Mouse (Mus musculus): ENCODE results near the gene Ubr2. TPM values are rescaled to one million over a fixed set of nuclear protein-coding genes. Genes with fewer than 3 reads are reported as not detected.

Gene Ubr2
- total RNA-seq (2014; rRNA removed) = 22.0 and 23.1 TPM in 2 replicates
- 4.3 and 7.8 TPM in 2 replicates for polyA plus RNA-seq (2015; fragmentation: Nextera tagmentation; extraction: Ambion mirVana)

GRCm38 (mm10) chr17:47009898-47010721 is at the start of gene Ubr2:
TSS of gene Ubr2 (minus strand) at chr17:47010556.
- Histone ChIP-seq H3K27ac (ENCODE audit: low read depth, low read length) (peak within 1 kb of the TSS; percentile 91), H3K4me3 (ENCODE audit: low read depth, low read length) (peak within 1 kb of the TSS; percentile 82), H3K9me3 (ENCODE audit: low read length) (no peaks in the 10 kb centered on the region), H3K4me1 (ENCODE audit: insufficient read depth) (peaks cover 6% of the 10 kb centered on the region; the same call in 1 of the 2 replicates), H3K4me2 (ENCODE audit: low read depth) (peak within 1 kb of the TSS; percentile 62), H3K9ac (peak within 1 kb of the TSS; percentile 95), H3K27me3 (ENCODE audit: insufficient read depth, low read length) (no peaks in the 10 kb centered on the region), H3K36me3 (ENCODE audit: insufficient read depth) (peaks cover 6% of the 10 kb centered on the region; the same call in 1 of the 2 replicates)
- DNase-seq (peak; percentile 95), ATAC-seq (peak; percentile 98)
- TF ChIP-seq CTCF (IDR thresholded peaks at IDR 0.05; ENCODE audit: low read depth) = peak; percentile 59
- under 1% methylated on average over 77 of the region's 77 CpGs for whole genome bisulfite sequencing

- no peak for ATAC-seq
- no peak overlapping the region for H3K27ac ChIP-seq (ENCODE audit: low read depth, low read length)
- no peak for TF ChIP-seq CTCF (IDR thresholded peaks at IDR 0.05; ENCODE audit: low read depth)
- no peak overlapping the region for H3K9ac ChIP-seq
- no peaks in the 10 kb centered on the region for H3K36me3 ChIP-seq (ENCODE audit: insufficient read depth)
- H3K4me1 ChIP-seq (ENCODE audit: insufficient read depth) = no peaks in the 10 kb centered on the region
- 66% methylated on average over 12 of the region's 12 CpGs for WGBS
- H3K27me3 ChIP-seq (ENCODE audit: insufficient read depth, low read length) = no peaks in the 10 kb centered on the region
- no peak overlapping the region for H3K4me3 ChIP-seq (ENCODE audit: low read depth, low read length)
- no peak overlapping the region for H3K4me2 ChIP-seq (ENCODE audit: low read depth)
- no peak for DNase-seq
- H3K9me3 ChIP-seq (ENCODE audit: low read length) = no peaks in the 10 kb centered on the region
Observed at GRCm38 (mm10) chr17:47059836-47060360, 49.5 kb upstream of the Ubr2 start.

DNA sequence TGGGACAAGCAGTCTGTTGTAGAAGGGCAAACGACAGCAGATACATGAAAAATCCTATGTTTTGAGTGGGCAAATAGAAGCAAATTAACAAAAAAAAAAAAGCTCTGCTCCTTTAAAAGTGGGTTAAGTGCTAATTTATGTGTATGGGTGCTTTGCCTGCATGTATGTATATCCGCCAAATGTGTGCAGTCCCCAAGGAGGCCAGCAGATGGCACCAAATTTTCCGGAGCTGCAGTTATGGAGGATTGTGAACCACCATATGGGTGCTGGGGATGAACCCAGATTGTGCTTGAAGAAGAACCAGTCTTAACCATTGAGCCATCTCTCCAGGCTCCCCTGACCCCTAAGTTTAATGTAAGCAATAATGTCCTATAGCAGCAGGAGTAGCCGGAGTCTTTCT is 47.6 kb upstream of the Ubr2 start:
- Histone ChIP-seq H3K4me2 (ENCODE audit: low read depth) (no peak overlapping the region), H3K27ac (ENCODE audit: low read depth, low read length) (no peak overlapping the region), H3K4me3 (ENCODE audit: low read depth, low read length) (no peak overlapping the region), H3K4me1 (ENCODE audit: insufficient read depth) (no peaks in the 10 kb centered on the region), H3K27me3 (ENCODE audit: insufficient read depth, low read length) (no peaks in the 10 kb centered on the region), H3K9ac (no peak overlapping the region), H3K9me3 (ENCODE audit: low read length) (no peaks in the 10 kb centered on the region), H3K36me3 (ENCODE audit: insufficient read depth) (no peaks in the 10 kb centered on the region)
- WGBS = 96% methylated on average over 4 of the region's 4 CpGs
- ATAC-seq = no peak
- DNase-seq = no peak
- 0 out of 2 replicates have a peak, but pooled peaks have one; percentile 6 for TF ChIP-seq CTCF (IDR thresholded peaks at IDR 0.05; ENCODE audit: low read depth)

GRCm38 (mm10) chr17:47056476-47056875 is 46.1 kb upstream of the Ubr2 start:
- WGBS = 85% methylated on average over 6 of the region's 6 CpGs
- Histone ChIP-seq H3K4me1 (ENCODE audit: insufficient read depth) (no peaks in the 10 kb centered on the region), H3K4me3 (ENCODE audit: low read depth, low read length) (no peak overlapping the region), H3K9me3 (ENCODE audit: low read length) (no peaks in the 10 kb centered on the region), H3K27ac (ENCODE audit: low read depth, low read length) (no peak overlapping the region), H3K4me2 (ENCODE audit: low read depth) (no peak overlapping the region), H3K9ac (no peak overlapping the region), H3K36me3 (ENCODE audit: insufficient read depth) (no peaks in the 10 kb centered on the region), H3K27me3 (ENCODE audit: insufficient read depth, low read length) (no peaks in the 10 kb centered on the region)
- no peak for TF ChIP-seq CTCF (IDR thresholded peaks at IDR 0.05; ENCODE audit: low read depth)
- ATAC-seq = no peak
- no peak for DNase-seq

DNA sequence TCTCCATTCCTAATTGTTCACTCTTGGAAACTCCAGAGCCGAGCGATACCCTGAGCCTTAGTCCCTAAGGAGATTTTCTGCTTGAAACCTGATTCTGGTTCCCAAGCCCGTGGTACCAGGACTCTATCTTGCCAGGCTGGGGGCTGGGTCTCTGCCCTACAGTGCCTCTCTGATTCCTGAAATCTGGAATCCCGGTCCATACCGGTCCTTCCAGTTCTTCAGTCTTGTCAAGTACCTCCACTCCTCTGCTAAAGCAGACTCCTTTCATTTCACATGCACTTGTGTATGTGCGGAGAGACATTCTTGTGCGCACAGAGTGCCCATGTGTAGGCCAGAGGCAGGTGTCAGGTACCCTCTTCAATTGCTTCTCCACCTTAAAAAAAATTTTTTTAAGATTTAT is 44.8 kb upstream of the Ubr2 start:
- no peaks in the 10 kb centered on the region for H3K27me3 ChIP-seq (ENCODE audit: insufficient read depth, low read length)
- H3K9me3 ChIP-seq (ENCODE audit: low read length) = no peaks in the 10 kb centered on the region
- no peak for TF ChIP-seq CTCF (IDR thresholded peaks at IDR 0.05; ENCODE audit: low read depth)
- no peak overlapping the region for H3K4me3 ChIP-seq (ENCODE audit: low read depth, low read length)
- DNase-seq (no peak), ATAC-seq (no peak)
- no peaks in the 10 kb centered on the region for H3K36me3 ChIP-seq (ENCODE audit: insufficient read depth)
- H3K4me2 ChIP-seq (ENCODE audit: low read depth) = no peak overlapping the region
- no peak overlapping the region for H3K9ac ChIP-seq
- 92% methylated on average over 7 of the region's 7 CpGs for WGBS
- peak overlapping the region; percentile 31 for H3K27ac ChIP-seq (ENCODE audit: low read depth, low read length)
- no peaks in the 10 kb centered on the region for H3K4me1 ChIP-seq (ENCODE audit: insufficient read depth)

DNA sequence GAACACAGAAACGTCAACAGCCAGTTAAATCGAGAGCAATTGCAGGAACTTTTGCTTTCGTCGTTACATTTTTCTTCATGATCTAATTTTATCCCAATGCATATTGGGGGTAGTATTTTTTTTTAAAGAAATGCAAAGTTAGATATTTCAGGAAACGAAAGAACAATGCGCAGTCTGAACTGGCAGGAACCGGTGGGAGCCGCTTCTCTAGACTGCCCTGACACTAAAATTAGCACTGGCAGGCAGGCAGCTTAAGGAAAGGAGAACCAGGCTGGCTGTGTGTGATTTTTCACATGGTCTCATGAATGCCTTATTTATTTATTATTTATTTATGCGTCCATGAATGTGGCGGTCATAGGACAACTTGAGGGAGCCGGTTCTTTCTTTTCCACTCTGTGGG is 44.3 kb upstream of the Ubr2 start:
- WGBS = 76% methylated on average over 11 of the region's 11 CpGs
- no peak for TF ChIP-seq CTCF (IDR thresholded peaks at IDR 0.05; ENCODE audit: low read depth)
- no peaks in the 10 kb centered on the region for H3K27me3 ChIP-seq (ENCODE audit: insufficient read depth, low read length)
- H3K9ac ChIP-seq = no peak overlapping the region
- H3K4me1 ChIP-seq (ENCODE audit: insufficient read depth) = no peaks in the 10 kb centered on the region
- no peak overlapping the region for H3K4me3 ChIP-seq (ENCODE audit: low read depth, low read length)
- peak overlapping the region; percentile 31 for H3K27ac ChIP-seq (ENCODE audit: low read depth, low read length)
- ATAC-seq (peak; percentile 81), DNase-seq (peak; percentile 39)
- H3K36me3 ChIP-seq (ENCODE audit: insufficient read depth) = no peaks in the 10 kb centered on the region
- H3K9me3 ChIP-seq (ENCODE audit: low read length) = no peaks in the 10 kb centered on the region
- no peak overlapping the region for H3K4me2 ChIP-seq (ENCODE audit: low read depth)

DNA sequence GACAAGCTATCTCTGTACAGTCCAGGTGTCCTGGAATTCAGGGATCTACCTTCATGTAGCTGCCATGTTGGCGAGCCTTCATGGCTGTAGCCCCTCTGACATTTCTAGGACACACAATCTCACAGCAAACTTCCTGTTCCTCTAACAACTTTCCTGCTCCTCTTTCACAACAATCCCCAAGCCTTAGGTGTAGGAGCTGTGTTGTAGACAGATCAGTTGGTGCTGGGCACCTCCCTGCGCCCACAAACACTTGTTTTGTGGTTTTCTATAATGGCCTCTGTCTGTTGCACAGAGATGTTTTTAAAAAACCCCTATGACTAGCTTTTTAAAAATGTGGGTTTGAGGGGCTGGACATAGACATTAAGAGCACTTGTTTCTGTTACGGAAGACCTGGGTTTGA is 40.3 kb upstream of the Ubr2 start:
- WGBS = 96% methylated on average over 3 of the region's 3 CpGs
- Histone ChIP-seq H3K36me3 (ENCODE audit: insufficient read depth) (no peaks in the 10 kb centered on the region), H3K27me3 (ENCODE audit: insufficient read depth, low read length) (no peaks in the 10 kb centered on the region), H3K27ac (ENCODE audit: low read depth, low read length) (no peak overlapping the region), H3K9ac (no peak overlapping the region), H3K4me2 (ENCODE audit: low read depth) (no peak overlapping the region), H3K4me1 (ENCODE audit: insufficient read depth) (no peaks in the 10 kb centered on the region), H3K4me3 (ENCODE audit: low read depth, low read length) (no peak overlapping the region), H3K9me3 (ENCODE audit: low read length) (no peaks in the 10 kb centered on the region)
- DNase-seq (no peak), ATAC-seq (no peak)
- TF ChIP-seq CTCF (IDR thresholded peaks at IDR 0.05; ENCODE audit: low read depth) = no peak
